ENCODE assay signal across 8 mouse cellular contexts in genomic region chr11:82047746-82048415, GRCm38 (mm10). TPM values are rescaled to one million over a fixed set of nuclear protein-coding genes. Genes with fewer than 3 reads are reported as not detected.
DNase-seq lines count a peak whose midpoint lies in the region; ATAC-seq and TF ChIP-seq lines count a peak whose summit lies in the region.

No protein-coding gene starts in this region.

- H3K4me2 ChIP-seq in kidney, embryonic 14.5 days (replicated peaks; ENCODE audit: low read depth, low read length), result no peak overlapping the region
- no peak overlapping the region for H3K4me2 ChIP-seq in myocyte (ENCODE audit: low read depth)

- peak; percentile 9 for DNase-seq in kidney, adult 11 months
- DNase-seq in B cell, adult 2 months, result peak; percentile 26 to 35
- DNase-seq in T-cell, adult 2 months (ENCODE audit: low spot score), result peak; percentile 24
- peak; percentile 67 for DNase-seq in embryonic facial prominence, embryonic 10.5 days (ENCODE audit: low spot score)
- peak; percentile 48 for DNase-seq in kidney, postnatal 14 days

- H3K4me1 ChIP-seq in kidney, embryonic 14.5 days (ENCODE audit: control insufficient read depth, insufficient read depth, low read length), result no peaks in the 10 kb centered on the region
- H3K4me1 ChIP-seq in embryonic facial prominence, embryonic 10.5 days, result peaks cover 6% of the 10 kb centered on the region

- no peak overlapping the region for H3K9ac ChIP-seq in kidney, embryonic 14.5 days (ENCODE audit: low read depth, low read length)

- TF ChIP-seq POLR2A in myocyte (IDR thresholded peaks at IDR 0.05; ENCODE audit: insufficient read length, low read depth), result no peak

- ATAC-seq in kidney, embryonic 14.5 days (ENCODE audit: low FRiP score, low TSS enrichment), result no peak
- ATAC-seq in erythroid progenitor cell, adult 5-6 weeks (replicated peaks; ENCODE audit: low FRiP score, poor library complexity, severe bottlenecking), result no peak

- H3ac ChIP-seq in myocyte (ENCODE audit: control insufficient read depth, insufficient read length), result no peak overlapping the region

- no peaks in the 10 kb centered on the region for H3K36me3 ChIP-seq in kidney, embryonic 14.5 days (ENCODE audit: control insufficient read depth, insufficient read depth, low read length)
- H3K36me3 ChIP-seq in embryonic facial prominence, embryonic 10.5 days (replicated peaks), result no peaks in the 10 kb centered on the region
- no peaks in the 10 kb centered on the region for H3K36me3 ChIP-seq in myocyte (ENCODE audit: control insufficient read depth, insufficient read depth)

- no peak overlapping the region for H3K4me3 ChIP-seq in kidney, embryonic 14.5 days (ENCODE audit: low read length)
- no peak overlapping the region for H3K4me3 ChIP-seq in embryonic facial prominence, embryonic 10.5 days
- no peak overlapping the region for H3K4me3 ChIP-seq in myocyte

- H3K9me3 ChIP-seq in kidney, embryonic 14.5 days (ENCODE audit: control insufficient read depth, low read length), result no peaks in the 10 kb centered on the region
- no peaks in the 10 kb centered on the region for H3K9me3 ChIP-seq in embryonic facial prominence, embryonic 10.5 days

- WGBS in kidney, embryonic 14.5 days, result 37% methylated on average over 6 of the region's 6 CpGs
- 35% methylated on average over 6 of the region's 6 CpGs for WGBS in embryonic facial prominence, embryonic 10.5 days

- H3K27me3 ChIP-seq in kidney, embryonic 14.5 days (ENCODE audit: control insufficient read depth, insufficient read depth, low read length), result no peaks in the 10 kb centered on the region
- no peaks in the 10 kb centered on the region for H3K27me3 ChIP-seq in embryonic facial prominence, embryonic 10.5 days (replicated peaks; ENCODE audit: low read depth, poor library complexity, severe bottlenecking)
- no peaks in the 10 kb centered on the region for H3K27me3 ChIP-seq in myocyte (ENCODE audit: control insufficient read depth, insufficient read depth, insufficient read length)

- no peaks in the 10 kb centered on the region for H3K79me2 ChIP-seq in myocyte (ENCODE audit: control insufficient read depth, insufficient read depth)

- no peak overlapping the region for H3K27ac ChIP-seq in kidney, embryonic 14.5 days (ENCODE audit: low read depth, low read length)
- H3K27ac ChIP-seq in embryonic facial prominence, embryonic 10.5 days (replicated peaks), result no peak overlapping the region

TF ChIP-seq in myocyte, 11 proteins besides CTCF, POLR2A, EP300 and RAD21:
- TF ChIP-seq REST (IDR thresholded peaks at IDR 0.05; ENCODE audit: insufficient read depth, insufficient read length) (no peak), USF1 (IDR thresholded peaks at IDR 0.05; ENCODE audit: low read depth) (peak; percentile 85), MAX (IDR thresholded peaks at IDR 0.05; ENCODE audit: low read depth) (no peak)

RNA-seq across cellular contexts. Expression of gene Ccl7, which starts 2.4 kb away (rescaled TPM):
- 0.74 and 0.93 TPM in 2 replicates for polyA plus RNA-seq in kidney, embryonic 14.5 days (2014; fragmentation: Nextera tagmentation; extraction: Ambion mirVana)
- 0.19 TPM in 1 of 2 replicates, not detected in the other for polyA plus RNA-seq in embryonic facial prominence, embryonic 10.5 days (2016; fragmentation: Nextera tagmentation; extraction: Ambion mirVana)
- 6.0 TPM for polyA plus RNA-seq in myocyte (2012; fragmentation: generic; extraction: Trizol)
- total RNA-seq in erythroid progenitor cell, adult 5-6 weeks (2015; ENCODE audit: low replicate concordance), result not detected in 2 replicates
- total RNA-seq in erythroid progenitor cell, adult 5-6 weeks (2017; ENCODE audit: low replicate concordance), result not detected in 2 replicates

RNA-seq across cellular contexts. Expression of gene Gm17268, which starts 9.5 kb away (rescaled TPM):
- not detected in 2 replicates for polyA plus RNA-seq in kidney, embryonic 14.5 days (2014; fragmentation: Nextera tagmentation; extraction: Ambion mirVana)
- not detected in 2 replicates for polyA plus RNA-seq in embryonic facial prominence, embryonic 10.5 days (2016; fragmentation: Nextera tagmentation; extraction: Ambion mirVana)
- not detected for polyA plus RNA-seq in myocyte (2012; fragmentation: generic; extraction: Trizol)
- total RNA-seq in erythroid progenitor cell, adult 5-6 weeks (2015; ENCODE audit: low replicate concordance), result not detected in 2 replicates
- total RNA-seq in erythroid progenitor cell, adult 5-6 weeks (2017; ENCODE audit: low replicate concordance), result not detected in 2 replicates

RNA-seq across cellular contexts. Expression of gene Ccl11, which starts 9.7 kb away (rescaled TPM):
- polyA plus RNA-seq in kidney, embryonic 14.5 days (2014; fragmentation: Nextera tagmentation; extraction: Ambion mirVana), result 9.7 and 10.4 TPM in 2 replicates
- polyA plus RNA-seq in embryonic facial prominence, embryonic 10.5 days (2016; fragmentation: Nextera tagmentation; extraction: Ambion mirVana), result not detected in 2 replicates
- not detected for polyA plus RNA-seq in myocyte (2012; fragmentation: generic; extraction: Trizol)
- total RNA-seq in erythroid progenitor cell, adult 5-6 weeks (2015; ENCODE audit: low replicate concordance), result not detected in 2 replicates
- not detected in 2 replicates for total RNA-seq in erythroid progenitor cell, adult 5-6 weeks (2017; ENCODE audit: low replicate concordance)

RNA-seq across cellular contexts. Expression of gene Ccl2, which starts 12.5 kb away (rescaled TPM):
- polyA plus RNA-seq in kidney, embryonic 14.5 days (2014; fragmentation: Nextera tagmentation; extraction: Ambion mirVana), result 0.92 and 2.7 TPM in 2 replicates
- polyA plus RNA-seq in embryonic facial prominence, embryonic 10.5 days (2016; fragmentation: Nextera tagmentation; extraction: Ambion mirVana), result 0.26 TPM in 1 of 2 replicates, not detected in the other
- 5.2 TPM for polyA plus RNA-seq in myocyte (2012; fragmentation: generic; extraction: Trizol)
- total RNA-seq in erythroid progenitor cell, adult 5-6 weeks (2015; ENCODE audit: low replicate concordance), result not detected in 2 replicates
- total RNA-seq in erythroid progenitor cell, adult 5-6 weeks (2017; ENCODE audit: low replicate concordance), result 0.51 TPM in 1 of 2 replicates, not detected in the other

RNA-seq across cellular contexts. Expression of gene Ccl12, which starts 53.8 kb away (rescaled TPM):
- 0.51 and 1.7 TPM in 2 replicates for polyA plus RNA-seq in kidney, embryonic 14.5 days (2014; fragmentation: Nextera tagmentation; extraction: Ambion mirVana)
- polyA plus RNA-seq in embryonic facial prominence, embryonic 10.5 days (2016; fragmentation: Nextera tagmentation; extraction: Ambion mirVana), result 1.2 TPM in 1 of 2 replicates, not detected in the other
- polyA plus RNA-seq in myocyte (2012; fragmentation: generic; extraction: Trizol), result not detected
- not detected in 2 replicates for total RNA-seq in erythroid progenitor cell, adult 5-6 weeks (2015; ENCODE audit: low replicate concordance)
- not detected in 2 replicates for total RNA-seq in erythroid progenitor cell, adult 5-6 weeks (2017; ENCODE audit: low replicate concordance)

Comparison
In these comparisons a context has a peak if more than half of its experiments do, and no peak if none do; other contexts are left out.
1. DNase-seq: peak in every context shown above with its lines; median percentile 67 in embryonic facial prominence, embryonic 10.5 days; 48 in kidney, postnatal 14 days; 30 in B cell, adult 2 months; 24 in T-cell, adult 2 months; 9 in kidney, adult 11 months.
2. RNA of gene Ccl11, which starts 9.7 kb away (polyA plus RNA-seq): 9.7 to 10.4 TPM in kidney, embryonic 14.5 days; not detected in myocyte (single experiment) and not detected in embryonic facial prominence, embryonic 10.5 days; every median in the first group is over 10 times any median in the second.